Mouse (Mus musculus) 3134 (cell line): ENCODE measurements around the gene Gm9573.

ENCODE experiments used
- DNase-seq: peaks from one replicate; pipeline ENCODE4 v3.0.0-alpha.2; 2011; ENCODE audit warnings: low spot score; ENCODE audit not compliant: insufficient read length; ENCODE audit errors: extremely low read depth

Gm9573 gene

DNA sequence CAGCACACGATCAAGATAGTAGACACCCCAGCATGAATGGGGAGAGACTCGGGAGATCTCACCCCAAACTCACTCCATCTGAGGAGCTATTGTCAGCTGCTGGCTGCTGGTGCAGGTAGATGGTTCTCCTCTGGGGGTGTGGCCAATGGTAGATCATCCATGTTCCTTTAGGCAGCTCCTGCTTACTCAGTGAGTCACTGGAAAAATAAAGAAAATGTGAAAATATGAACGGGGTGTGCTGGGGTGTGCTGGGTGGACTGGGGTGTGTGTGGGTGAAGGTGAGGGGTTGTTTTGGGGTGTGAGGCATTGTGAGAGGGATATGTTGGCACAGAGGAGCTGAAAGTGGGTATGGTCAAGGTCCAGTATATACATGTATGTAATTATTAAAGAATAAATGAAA is 29.0 kb downstream of the Gm9573 start:
- no peak for DNase-seq

DNA sequence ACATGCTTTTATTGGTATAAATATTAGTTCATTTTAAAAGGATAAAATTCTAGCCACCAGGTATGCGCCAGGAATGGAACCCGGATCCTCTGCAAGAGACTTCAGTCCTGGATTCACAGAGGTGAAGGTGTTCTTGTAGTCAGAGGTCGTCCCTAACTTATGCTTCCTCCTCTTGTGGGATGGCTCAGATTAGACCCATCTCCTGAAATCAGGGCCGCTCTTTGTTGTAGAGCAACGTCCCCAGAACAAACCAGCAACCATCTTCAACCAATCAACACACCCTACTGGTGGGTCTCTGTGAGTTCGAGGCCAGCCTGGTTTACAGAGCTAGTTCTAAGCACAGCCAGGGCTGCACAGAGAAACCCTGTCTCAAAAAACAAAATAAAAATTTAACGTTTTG is 32.0 kb downstream of the Gm9573 start:
- no peak for DNase-seq

DNA sequence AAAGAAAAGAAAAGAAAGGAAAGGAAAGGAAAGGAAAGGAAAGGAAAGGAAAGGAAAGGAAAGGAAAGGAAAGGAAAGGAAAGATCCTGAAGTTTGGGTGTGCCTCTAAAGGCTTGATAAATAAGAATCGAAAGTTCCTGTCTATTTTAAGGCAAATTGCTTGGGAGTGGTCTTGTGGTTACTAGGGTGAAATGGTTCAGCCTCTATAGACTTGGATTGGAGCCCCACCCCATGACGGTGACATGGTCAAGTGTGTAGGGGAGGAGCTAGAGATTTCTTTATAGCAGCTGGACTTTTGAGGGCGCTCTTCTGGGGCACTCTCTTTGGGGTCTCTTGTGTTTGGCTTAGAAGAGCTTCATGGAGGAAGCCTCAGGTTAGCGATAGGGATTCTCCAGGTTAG is 32.7 kb downstream of the Gm9573 start:
- no peak for DNase-seq

DNA sequence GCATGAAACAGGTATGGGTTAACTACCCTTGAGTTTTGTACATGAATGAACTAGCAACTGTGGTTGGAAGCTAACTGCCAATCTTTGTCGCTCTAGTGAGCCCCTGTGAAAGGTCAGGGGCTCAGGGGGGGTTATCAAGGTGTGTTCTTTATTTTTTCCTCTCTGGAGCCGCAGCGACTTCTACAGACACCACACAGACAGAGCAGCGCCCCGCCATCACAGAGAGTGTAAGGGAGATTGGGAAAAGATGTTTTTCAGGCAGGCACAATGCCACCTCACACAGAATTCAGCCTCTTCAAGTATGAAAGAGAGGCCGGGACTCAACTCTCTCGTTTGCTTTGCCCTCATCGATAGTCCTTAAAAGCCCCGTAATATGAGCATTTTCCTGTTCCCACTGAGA is 34.3 kb downstream of the Gm9573 start:
- DNase-seq, result no peak

DNA sequence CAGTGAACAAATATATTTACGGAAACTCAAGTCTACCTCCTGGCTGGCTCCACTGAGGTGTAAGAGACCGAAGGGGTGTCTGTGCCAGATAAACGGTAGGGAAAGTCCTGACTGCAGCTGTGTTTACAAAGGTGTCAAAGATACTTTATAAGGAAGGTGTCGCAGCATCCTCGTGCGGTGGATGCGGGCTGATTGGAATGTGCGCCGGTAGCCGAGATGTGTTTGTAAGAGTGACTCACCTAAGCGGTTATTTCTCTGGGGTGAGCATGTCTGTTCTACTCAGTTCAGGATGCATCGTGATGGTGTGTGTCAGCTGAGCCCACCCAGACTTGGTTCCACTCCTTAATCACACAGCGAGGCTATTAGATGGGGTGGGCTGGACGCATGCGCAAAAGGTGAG is 34.7 kb downstream of the Gm9573 start:
- DNase-seq, result no peak

DNA sequence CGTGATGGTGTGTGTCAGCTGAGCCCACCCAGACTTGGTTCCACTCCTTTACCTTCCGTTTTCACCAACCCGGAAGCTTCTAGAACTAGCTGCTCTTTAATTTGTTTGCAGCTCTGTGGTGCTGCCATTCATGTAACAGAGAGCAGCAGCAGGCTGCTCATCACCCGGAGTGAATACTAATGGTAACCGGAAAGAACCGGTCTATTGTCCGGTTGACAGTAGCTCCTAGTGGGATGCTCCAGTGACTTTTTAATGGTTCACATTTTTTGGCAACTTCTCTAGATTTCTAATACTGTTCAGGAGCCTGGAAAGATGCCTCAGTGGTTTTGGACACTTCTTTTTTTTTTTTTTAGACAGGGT is 35.2 kb downstream of the Gm9573 start:
- DNase-seq, result no peak

DNA sequence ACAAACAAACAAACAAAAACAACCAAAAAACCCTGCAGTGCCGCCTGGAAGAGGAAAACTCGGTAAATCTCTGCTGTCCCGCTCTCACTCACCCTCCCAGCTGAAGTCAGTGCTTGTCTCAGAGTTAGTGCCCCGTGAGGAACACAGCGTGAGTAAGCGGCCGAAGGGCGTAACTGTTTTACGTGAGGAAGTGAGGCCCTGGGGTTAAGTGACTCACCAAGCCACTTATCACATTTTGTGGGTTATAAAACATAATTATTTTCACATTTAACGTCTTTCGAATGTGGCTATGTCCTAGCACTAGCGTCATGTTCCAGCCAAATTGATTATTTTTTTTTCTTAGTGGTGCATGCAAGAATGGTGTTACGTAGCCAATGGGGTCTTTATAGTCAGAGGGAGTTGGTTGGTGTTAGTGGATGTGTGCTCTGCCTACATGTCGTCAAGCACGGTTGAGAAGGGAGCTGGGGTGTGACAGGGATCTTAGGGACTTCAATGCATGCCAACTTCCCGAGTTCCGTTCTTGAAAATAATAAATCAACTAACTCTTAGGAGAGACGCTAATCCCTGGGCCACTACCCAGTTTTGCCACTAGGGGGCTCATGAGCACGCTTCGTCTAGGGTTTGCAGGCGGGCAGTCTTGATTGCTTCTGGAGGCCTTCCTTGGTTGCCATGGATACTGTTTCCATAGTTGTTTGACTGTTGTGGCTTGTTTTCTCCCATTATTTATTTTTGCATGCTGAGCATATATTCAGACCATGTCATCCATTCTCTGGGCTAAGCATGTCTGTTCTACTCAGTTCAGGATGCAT is 35.8 kb downstream of the Gm9573 start:
- peak; percentile 73 for DNase-seq

DNA sequence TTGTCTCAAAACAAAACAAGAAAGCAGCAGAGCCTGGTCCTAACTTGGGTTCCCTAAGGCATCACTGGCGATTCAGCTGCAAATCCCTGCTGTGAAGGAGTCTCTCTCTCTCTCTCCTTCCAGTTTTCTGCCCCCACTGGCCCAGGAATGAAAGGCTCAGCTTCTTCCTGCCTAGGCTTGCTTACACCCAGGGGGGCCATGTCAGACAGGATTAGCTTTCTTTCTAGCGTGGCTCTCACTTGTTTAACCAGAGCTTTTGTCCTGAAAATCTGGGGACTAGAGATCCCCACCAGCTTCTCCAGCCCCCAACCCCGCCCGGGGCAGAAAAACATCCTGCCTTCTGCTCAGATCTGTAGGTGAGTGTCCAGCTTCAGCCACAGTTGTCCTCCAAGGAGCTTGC is 38.0 kb downstream of the Gm9573 start:
- DNase-seq, result no peak

DNA sequence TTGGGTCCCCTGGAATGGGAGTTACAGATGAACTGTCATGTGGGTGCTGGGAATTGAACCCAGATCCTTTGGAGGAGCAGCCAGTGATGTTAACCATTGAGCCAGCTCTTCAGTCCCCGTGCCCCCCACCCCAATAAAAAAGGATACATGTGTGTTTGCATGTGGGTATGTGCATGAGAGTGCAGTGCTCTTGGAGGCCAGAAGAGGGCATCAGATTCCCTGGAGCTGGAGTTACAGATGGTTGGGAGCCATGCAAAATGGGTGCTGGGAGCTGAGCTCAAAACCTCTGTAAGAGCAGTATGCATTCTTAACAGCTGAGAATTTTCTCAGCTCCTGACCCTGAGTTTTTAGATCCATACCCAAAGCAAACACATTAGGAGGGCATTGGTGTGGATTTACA is 39.1 kb downstream of the Gm9573 start:
- DNase-seq, result no peak

DNA sequence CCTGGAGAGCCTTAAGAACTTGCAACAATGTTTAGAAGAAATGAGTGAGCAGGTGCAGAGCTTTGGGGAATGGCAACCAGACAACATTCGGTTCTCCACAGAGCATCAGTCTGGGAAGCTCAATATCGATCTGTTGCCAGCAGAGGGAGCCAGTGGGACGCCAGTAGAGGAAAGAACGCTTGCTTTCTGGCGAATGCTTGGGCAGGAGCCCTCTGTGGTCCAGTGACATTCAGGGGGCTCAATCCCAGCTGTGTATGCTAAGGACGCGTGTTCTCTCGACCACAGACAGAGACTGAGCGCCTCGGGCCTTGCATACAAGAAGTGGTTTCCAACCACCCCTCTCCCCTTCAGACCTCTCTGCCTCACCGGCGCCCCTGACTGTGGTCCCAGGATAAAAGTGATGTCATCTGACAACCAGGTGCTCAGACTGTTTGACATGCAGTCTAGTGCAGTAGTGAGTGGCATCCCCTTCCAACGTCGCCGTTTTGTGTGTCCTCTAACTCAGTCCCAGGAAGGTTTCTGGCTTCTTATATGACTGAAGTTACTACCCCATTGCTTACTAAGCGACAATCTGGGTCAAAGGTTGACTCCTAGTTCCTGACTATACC is 42.0 kb downstream of the Gm9573 start:
- peak; percentile 43 for DNase-seq

DNA sequence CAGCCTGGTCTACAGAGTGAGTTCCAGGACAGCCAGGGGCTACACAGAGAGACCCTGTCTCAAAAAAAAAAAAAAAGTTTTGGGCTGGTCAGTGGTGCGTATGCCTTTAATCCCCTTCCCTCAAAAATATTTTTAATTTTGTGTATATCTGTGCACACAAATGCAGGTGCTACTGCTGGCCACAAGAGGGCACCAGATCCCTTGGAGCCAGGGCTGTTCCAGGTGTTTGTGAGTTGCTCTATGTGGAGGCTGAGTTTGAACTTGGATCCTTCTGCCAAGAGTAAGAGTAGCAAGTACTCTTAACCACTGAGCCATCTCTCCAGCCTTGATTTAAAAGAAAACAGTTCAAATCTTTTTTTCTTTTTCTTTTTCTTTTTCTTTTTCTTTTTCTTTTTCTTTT is 43.5 kb downstream of the Gm9573 start:
- peak; percentile 23 for DNase-seq

DNA sequence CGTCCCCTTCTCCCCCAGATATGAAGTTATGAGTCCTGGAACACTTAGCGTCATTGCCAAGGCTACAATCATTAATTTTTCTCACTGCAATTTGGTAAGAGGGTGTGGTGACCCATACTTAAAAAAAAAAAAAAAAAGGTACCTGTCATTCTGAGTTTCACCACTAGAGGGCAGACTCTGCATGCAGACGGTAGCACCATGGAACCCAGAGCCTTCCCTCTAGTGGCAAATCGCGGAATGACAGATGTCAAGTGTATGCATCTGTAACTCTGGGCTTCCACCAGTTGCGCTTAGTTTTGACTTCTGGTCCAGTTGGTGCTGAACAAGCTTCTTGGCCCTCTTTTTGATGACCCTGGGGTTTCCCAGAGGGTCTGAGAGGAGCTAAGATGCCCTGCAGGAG is 48.2 kb downstream of the Gm9573 start:
- DNase-seq, result peak; percentile 50

DNA sequence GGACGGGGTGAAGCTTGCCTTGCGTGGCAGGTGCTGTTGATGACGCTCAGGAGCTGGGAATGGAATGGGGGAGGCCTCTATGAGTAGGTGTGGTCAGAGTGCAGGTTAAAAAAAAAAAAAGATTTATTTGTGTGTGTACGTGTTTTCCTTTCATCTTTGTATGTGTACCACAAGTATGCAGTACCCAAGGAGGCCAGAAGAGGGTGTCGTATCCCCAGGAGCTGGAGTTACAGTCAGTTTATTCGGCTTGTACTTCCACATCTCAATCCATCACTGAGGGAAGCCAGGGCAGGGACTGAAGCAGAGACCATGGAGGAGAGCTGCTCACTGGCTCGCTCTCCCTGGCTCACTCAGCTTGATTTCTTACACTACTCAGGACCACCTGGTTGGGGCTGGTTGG is 55.0 kb downstream of the Gm9573 start:
- DNase-seq, result no peak

DNA sequence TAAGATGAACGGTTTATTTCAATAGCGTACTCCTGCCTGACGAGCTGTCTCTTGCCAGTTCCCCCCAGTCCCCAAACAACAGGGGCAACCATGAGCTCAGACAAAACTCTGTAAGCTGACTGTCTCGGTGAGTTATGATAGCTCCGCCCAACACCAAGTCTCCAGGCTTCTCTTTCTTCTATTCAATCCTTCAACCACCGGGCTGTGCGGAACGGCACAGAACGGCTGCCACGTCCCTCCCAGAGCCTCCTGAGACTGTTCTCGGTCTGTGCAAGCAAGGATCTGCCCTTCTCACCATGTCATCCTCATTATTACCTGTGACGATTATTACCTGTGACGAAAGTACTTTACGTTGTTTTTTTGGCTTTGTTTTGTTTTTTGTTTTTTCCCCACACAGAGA is 55.6 kb downstream of the Gm9573 start:
- DNase-seq, result no peak

DNA sequence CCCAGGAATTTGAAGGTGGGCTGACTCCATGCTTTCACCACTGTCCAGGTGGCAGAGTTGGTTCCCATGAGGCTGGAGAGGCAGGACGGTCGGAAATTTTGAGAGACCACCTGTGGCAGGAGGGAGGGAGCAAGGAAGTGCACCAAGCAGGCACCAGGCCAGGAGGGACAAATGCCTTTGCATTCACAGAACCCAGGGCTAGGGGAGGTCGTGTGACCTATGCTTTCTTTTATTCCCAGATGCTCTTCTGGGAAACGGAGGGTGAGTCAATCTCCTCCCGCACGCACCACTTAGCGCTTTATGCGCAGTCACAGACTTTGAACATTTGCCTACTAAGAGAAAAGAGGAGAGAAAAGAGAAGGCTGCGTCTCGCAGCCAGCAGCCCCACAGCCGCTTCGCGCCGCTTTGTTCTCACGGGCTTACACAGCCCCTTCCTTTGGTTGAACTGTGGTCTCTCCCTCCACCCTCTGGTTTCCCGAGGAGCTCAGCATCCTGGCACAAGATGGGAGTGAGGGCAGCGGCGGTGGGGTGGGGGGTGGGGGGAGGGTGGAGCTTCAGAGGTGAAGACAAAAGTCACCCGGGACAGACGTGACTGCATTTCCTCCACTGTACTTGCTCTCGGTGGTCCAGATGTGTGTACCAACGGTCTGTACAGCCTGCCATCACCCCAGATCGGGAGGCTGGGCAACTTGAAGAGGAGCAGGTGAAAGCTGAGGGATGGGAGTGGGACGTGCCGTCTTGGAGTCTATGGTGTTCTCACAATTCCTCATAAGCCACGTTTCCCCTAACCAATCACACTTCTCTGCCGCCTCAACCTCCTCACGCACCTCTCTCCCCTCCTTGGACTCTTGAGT is 57.1 kb downstream of the Gm9573 start:
- DNase-seq, result no peak
